Mouse (Mus musculus) cerebellum, postnatal 4 days (tissue): ENCODE data around the gene Col27a1.

Experiments
- DNase-seq, 2 experiments: peaks; one replicate each; pipeline ENCODE4 v3.0.0; 2022; ENCODE audit warnings: low spot score in 2 of 2, mixed read lengths in 1 of 2

Col27a1 gene

DNA sequence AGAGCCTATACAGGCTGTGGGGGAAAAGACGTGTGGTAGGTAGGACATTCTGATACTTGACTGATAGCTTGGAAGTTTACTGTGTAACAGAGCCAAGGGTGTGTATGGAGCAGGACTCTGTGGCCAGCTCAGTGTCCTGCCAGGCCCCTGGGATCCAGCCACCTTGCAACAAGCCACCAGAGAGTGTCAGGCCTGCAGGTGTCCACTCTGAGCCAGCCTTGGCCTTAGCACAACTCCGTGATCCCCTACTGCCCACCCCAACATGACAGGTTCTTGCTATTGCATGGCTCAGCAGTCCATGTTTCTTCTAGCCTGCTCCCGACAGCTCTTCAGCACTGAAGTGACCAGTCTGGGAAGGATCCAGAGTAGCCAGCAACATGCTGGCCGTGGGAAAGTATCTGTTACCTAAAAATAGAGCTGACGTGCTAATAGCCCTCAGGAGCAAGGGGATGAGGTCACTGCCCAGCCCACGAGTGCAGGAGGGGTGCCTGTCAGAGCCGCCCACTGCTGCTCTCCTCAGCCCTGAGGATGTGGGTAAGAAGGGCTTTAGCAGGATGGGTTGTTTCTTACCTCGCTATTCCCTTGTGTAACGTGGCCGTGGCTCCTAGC lies 96.5 kb downstream of the Col27a1 start:
- DNase-seq, result no peak

DNA sequence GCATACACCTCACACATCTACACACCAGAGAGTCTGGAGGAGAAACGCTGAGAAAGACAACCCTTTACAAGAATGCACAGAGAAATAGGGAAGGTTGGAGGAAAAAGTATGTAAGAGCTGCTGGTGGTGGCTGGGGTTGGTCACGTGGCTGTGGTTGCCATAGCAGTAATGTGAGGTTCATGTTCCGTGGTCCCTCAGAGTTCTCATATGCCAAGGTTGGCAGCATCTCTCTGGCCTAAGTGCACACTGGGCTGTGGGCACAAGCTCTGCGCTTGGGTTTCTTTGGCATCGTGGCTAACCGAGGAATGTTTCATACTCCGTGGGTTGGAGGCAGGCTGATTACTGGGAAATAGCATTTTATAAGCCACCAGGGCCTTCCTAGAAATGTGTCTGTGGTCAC lies 97.6 kb downstream of the Col27a1 start:
- DNase-seq, result no peak

DNA sequence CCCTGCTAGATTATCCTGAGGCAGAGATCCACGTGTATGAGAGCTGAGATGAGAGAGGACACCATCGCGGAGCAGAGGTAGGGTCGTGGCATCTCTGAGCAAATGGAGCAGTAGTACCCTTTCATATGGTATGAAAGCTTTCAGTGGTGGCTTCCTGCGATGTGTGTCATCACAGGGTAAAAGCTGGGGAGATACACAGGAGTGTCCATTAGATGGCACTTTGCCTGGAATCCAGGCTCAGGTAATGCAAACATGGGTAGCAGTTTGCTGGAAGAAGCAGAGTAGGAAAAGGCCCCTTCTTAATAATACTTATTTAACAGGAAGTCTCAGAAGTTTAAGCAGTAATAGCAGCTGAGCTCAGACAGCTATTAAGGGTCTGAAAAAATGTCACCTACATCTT lies 100.3 kb downstream of the Col27a1 start:
- DNase-seq, result no peak

DNA sequence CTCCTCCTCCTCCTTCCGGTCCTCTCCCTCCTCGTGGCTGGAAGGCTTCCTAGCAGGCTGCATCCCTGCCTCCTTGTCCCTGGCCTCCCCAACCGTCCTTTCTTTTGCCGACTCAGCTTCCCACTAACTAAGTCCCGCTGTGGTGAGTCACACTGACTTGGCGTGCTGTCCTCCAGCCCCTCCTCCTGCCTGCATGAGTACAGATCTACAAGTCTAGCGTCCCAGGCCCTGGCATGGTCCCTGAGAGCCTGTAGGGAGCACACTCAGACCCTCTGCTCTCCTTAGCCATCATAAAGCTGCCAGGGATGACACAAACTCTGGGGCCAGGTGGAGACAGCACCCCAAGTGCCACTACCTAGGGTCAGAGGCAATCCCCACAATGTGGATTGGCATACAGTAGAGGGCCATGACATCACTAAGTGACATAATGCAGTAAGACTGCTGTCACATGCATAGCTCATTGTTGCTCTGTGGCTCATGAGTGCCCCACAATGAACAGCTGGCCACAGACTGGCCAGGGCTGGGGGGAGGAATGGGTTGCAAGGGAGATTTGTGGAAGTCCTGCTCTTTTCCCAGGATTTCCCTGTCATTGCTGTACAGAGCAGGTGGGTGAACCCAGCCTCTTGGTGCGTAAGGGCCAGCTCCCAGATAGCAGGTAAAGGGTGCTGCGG lies 102.4 kb downstream of the Col27a1 start:
- DNase-seq, result no peak

DNA sequence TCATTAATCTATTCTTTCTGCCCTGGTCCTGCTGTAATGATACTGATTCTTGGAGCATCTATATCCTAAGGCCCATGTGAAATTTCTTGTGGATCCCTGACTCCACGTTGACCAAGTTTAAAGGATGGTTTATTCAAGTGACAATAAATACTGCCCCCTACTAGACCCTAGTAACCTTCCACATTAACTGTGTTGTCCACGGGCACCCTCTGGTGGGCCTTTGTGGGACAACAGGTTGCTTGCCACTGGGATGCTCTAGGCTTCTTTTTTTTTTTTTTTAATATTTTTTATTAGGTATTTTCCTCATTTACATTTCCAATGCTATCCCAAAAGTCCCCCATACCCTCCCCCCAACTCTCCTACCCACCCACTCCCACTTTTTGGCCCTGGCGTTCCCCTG lies 105.8 kb downstream of the Col27a1 start:
- DNase-seq, result peak; percentile 72 to 85

DNA sequence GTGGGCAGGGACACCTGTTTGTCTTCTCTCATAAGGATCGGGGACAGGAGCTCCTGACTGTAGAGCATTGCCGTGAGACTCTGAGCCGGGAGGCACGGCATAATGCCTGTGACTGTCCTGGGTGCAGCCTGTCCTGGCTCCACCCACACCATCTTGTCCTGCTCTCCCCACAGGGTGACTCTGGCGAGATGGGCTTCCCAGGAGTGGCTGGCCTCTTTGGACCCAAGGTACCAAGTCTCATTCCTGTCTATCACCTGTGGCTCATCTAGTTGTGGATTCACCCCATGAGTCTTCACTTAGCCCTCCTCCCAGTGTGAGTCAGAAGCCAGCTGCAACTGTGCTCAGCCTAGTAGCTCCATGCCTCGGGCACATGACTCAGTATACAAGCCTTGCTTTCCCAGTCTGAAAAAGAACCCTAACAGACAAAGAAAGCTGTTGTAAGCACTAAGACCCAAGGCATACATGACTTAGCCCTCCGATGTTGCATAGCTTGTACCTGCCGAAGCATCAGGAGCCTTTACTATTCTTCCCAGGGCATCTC lies 109.5 kb downstream of the Col27a1 start:
- no peak for DNase-seq

DNA sequence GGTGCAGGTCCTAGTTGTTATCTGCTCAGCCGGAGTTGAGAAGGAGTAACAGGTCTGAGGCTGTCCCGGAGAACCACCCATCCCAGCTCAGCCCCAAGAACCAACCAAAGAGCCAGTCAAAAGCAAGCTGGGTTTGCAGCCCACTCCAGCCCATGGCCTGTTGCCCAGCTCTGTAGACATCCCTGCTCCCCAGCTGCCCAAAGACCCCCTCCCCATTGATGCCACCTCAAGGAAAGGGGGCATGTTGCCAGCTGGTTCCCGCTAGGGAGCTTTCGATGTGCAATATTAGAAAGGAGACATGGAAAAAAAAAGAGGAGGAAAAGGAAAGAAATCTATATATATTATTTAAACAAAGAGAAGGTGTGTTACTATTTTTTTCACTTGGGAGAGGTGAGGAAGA lies 119.6 kb downstream of the Col27a1 start:
- no peak for DNase-seq

DNA sequence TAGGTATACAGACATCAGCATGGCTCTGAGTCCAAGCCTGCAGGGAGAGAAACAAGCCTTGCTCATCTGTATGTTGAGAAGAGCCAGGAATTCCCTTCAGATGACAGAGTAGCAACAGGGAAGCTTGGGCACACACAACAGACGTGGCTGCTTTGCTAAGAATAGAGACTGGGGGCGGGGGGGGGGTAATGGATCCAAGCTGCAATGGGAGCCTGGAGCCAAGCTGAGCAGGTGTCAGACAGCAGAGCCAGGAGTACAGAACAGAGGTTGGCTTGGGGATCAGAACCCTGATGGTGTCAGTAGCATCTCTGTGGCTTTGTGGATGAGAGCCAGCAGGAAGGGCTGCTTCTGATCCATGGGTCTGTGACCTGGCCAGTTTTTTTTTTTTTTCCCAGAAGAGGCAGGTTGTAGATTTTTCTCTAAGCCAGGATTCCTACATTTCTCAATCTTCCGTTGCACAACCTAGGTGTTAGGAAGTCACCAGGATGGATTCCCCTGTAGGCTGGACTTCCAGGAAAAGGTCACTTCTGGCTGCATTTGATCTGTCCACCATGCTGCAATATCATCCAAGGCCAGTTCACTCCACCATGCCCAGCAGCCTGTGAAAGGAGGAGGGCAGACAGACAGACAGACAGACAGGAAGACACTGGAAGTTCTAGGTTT lies 124.7 kb downstream of the Col27a1 start:
- peak in 1 of 2 experiments; percentile 38 for DNase-seq

DNA sequence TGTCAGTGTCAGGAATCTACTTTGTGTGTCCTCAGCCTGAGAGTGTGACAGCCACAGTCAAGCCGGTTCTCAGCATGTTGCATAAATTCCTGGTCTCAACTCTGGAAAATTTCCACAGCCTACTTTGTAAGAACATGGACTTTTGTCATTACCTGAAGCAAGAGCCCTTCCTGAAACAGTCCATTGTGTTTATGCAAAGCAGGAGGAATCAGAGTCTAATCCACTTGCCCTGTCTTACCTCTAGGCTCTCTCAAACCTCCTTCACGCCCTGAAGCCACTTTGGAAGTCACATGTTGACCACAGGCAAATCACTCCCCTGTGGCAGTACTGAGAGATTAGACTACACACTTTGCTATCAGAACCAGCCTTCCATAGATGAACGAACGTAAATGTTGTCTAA lies 128.7 kb downstream of the Col27a1 start:
- DNase-seq, result no peak

DNA sequence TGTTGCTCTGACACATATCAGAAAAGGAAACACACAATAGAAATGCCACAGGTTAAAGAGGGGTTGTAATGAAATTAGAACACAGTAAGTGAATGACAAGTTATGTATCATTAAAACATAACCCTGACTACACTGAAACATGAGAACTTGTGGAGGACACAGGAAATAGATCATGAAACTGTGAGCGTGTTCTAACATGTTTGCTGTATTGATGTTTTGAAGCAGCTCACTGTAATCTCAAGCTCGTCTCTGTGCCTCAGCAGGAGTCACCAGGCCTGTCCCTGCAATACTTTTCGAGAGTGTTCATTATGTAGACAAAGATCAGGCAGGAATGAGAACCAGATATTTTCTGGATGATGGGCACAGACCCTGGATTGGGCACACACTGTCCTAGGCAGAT lies 129.8 kb downstream of the Col27a1 start:
- no peak for DNase-seq

DNA sequence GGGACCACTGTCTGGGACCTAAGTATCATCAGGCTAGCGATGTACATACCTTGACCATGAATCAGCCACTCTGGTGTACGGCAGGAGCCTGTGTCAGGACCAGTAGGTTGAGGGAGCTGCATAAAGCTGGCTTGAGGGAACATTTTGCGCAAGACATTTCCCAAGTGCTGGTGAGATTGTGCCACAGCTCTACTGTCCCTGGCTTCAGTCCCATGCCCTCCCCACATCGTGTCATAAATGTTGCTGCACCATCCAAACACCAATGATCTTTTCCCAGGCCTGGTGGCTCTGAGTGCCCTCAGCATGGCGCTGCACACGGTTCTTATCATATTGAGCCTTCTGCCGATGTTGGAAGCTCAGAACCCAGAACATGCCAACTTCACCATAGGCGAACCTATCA lies 130.5 kb downstream of the Col27a1 start, which contains the start of gene Orm1:
Gene Orm1 (plus strand): TSS at position 266 of the 400 bp plus-strand sequence.
- DNase-seq, result no peak

DNA sequence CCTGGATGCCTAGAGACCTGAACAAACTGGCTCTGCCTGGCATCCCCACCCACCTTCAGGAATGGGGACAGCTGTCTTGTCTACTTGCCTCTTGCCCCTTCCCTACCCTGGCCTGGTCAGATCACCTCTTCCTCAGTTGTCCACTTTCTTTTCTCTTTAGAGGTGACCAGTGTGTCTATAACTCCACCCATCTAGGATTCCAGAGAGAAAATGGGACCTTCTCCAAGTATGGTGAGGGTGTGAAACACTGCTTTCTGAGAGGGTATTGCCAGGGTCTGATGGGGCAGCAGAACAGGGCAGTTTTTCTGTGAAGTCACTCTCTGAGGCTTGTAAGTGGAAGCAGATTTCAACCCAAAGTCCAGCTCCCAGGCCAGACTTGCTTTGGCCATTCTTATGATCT lies 131.5 kb downstream of the Col27a1 start:
- no peak for DNase-seq

DNA sequence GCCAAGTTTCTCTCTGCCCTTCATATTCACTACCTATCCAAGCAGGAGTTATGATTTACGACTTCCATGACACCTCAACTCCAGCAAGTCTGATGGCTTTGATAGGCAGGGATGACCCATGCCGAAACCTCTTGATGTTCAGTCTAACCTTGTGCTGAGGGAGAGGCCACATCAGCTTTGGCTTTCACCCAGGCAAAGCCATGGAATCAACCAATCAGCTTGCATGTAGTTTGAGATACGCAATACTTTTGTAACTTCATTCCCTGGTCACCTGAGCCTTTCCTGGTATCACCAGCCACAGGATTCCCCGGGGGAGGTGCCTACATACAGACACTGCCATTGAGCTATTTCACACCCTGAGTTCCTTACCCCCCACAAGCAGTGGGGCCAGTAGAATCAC lies 132.9 kb downstream of the Col27a1 start:
- no peak for DNase-seq

DNA sequence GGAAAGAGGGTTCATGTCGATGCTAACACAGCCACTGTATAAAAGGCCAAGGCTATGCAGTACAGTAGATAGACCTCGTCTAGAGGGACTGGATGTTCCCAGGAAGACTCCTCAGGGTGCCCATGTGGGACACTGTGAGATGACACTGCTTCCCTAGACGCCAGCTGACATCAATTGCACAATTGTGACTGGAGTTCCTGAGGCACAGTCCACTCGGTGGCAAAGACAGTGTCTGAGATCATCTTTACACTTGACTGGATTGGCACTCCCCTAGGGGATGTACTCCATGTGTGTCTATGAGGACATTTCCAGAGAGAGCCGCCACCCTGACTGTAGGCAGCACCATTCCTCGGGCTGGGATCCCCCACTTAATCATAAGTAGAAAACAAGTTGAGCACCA lies 134.7 kb downstream of the Col27a1 start:
- DNase-seq, result no peak

DNA sequence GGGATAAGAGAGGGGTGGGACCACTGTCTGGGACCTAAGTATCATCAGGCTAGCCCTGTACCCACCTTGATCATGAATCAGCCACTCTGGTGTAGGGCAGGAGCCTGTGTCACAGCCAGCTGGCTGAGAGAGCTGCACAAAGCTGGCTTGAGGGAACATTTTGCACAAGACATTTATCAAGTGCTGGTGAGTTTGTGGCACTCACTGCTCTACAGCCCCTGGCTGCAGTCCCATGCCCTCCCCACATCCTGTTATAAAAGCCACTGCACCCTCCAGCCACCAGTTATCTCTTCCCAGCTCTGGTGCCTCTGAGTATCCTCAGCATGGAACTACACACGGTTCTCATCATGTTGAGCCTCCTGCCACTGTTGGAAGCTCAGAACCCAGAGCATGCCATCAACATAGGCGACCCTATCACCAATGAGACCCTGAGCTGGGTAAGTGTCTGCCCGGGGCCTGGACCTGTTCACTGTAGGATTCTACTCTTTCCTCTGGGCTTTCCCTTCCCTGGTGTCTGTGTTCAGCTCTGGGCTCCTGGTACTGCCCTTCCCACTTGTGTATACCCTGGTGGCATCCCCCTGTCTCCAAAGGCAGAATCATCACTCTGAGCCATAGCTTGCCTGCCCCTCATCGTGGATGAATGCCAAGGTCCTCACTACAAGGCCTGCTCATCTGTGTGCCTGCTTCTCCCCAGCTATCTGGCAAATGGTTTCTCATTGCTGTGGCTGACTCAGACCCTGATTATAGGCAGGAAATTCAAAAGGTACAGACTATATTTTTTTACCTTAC lies 142.3 kb downstream of the Col27a1 start, which contains the start of gene Orm3:
Gene Orm3 (plus strand): TSS at position 286 of the 789 bp plus-strand sequence.
- no peak for DNase-seq

DNA sequence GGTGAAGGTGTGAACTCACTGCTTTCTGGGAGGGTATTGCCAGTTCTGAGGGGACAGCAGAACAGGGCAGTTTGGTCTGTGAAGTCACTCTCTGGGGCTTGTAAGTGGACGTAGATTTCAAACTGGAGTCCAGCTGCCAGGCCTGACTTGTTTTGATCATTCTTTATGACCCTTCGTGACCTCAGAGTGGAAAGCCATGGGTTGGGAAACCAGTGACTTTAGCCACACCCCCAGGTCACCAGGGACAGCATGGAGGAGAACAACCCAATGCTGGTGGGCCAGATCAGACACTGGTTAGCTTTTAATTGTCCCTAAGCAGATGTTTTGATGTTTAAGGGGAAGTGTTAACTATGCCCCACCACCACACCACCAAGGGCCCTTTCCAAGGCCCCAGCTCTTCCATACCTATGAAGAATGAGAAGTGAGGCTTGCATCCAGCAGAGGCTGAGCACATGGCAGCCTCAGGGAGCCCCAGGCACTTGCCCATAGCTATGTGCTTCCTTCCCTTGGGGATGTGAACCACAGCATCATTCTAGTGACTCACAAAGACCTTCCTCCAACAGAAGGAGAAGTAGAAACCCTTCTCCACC lies 143.3 kb downstream of the Col27a1 start:
- no peak for DNase-seq

DNA sequence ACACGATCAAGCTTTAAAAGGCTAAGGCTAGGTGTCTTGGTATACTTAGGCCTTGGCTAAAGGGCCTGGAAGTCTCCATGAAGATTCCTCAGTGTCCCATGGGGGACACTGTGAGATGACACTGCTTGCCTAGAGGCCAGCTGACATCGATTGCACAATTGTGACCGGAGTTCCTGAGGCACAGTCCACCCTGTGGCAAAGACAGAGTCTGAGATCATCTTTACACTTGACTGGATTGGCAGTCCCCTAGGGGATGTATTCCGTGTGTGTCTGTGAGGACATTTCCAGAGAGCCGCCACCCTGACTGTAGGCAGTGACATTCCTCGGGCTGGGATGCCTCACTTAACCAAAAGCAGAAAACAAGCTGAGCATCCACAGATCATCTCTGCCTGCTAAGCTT lies 146.1 kb downstream of the Col27a1 start:
- DNase-seq, result no peak

DNA sequence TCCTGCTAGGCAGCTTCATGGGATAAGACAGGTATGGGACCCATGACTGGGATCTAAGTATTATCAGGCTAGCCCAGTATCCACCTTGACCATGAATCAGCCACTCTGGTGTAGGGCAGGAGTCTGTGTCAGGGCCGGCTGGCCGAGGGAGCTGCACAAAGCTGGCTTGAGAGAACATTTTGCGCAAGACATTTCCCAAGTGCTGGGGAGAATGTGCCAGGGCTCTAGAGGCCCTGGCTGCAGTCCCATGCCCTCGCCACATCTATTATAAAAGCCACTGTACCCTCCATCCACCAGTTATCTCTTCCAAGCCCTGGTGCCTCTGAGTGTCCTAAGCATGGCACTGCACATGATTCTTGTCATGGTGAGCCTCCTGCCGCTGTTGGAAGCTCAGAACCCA lies 148.3 kb downstream of the Col27a1 start, which contains the start of gene Orm2:
Gene Orm2 (plus strand): TSS at position 300 of the 400 bp plus-strand sequence.
- no peak for DNase-seq

DNA sequence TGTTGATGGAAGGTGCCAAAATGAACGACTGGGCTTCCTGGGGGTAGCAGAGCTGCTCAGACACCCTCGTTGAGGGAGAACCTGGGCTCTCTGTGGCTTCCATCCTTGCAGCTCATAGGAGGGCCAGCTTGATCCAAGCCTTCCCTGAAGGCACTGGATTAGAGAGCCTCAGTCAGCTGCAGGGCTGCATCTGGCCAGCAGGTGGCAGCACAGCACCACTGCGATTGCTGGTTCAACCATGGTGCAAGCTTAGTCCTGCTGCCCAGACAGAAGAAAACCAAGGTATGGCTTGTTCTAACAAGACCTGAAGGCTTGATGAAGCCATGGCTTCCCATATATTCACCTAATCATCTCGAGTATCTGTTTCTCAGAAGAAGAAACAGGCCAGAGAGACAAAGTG lies 154.8 kb downstream of the Col27a1 start:
- DNase-seq, result peak; percentile 92 to 94

DNA sequence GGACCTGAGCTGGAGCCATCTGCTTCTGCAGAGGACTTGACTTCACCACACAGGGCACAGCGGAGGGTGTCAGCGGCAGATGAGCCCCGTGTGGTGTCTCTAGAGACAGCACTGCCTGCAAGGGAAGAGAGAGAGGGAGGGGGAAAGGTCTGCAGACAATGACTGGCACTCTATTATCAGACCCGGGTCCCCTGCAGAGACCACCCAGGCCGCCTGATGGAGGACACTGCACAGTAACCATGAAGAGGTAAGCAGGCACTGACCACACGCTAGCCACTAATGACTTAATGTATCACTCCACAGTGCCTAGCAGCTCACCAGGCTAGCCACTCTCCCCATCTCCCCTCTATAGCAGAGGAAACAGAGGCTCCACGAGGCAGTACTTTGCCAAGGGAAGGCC lies 157.1 kb downstream of the Col27a1 start:
- DNase-seq, result no peak

DNA sequence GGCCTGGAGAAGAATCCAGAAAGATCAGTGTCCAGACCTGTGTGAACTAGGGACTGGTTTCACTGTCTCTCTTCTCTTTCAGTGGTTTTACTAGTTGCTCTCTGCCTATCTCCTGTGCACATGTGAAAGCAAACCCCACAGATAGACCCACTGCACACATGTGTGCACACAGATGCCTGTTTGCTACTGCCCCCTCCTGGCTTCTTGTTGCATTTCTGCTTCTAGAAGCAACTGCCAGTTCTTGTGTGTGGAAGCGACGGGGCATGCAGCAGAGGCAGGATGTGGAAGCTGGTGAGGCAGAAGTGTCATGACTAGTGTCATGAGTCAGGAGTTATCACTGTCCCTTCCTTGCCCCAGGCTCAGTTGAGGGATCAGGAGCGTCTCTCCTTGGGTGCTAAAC lies 158.1 kb downstream of the Col27a1 start:
- peak in 1 of 2 experiments; percentile 38 for DNase-seq
